Mouse (Mus musculus): ENCODE results near the gene Bckdhb.

DNA sequence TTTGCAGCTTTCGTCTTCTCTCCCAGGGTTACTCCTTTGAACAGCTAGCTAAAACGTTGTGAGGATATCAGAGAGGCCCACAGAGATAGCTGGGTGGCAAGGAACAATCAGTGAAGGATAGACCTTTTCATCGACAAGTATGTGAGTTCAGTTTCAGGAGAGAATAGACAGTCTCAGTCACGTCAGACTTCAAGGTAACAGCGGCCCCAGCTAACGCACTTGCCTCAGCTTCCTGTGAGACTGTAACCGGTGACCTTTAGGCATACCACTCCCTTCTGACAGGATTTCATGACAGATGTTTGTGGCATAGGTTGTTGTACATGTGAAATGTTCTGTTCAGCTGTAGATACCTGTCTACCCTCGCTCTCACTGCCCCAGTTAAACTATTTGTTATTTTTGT, 31.9 kb upstream of the Bckdhb start:
- TF ChIP-seq CTCF (IDR thresholded peaks at IDR 0.05; ENCODE audit: low read depth, low read length) (no peak), GATA1 (IDR thresholded peaks at IDR 0.05; ENCODE audit: borderline replicate concordance, low read length) (no peak)
